Mouse (Mus musculus) liver, postnatal 0 days (tissue): Measurements from ENCODE around the gene Gm21188.
"Not testable (repeated sequence)": the region's sequence is repeated elsewhere in the genome, so short reads cannot be mapped to it uniquely, and the experiment has no call there.

Source experiments
- CTCF ChIP-seq: sonication (generic); IDR thresholded peaks from 2 replicates; pipeline ENCODE4 v1.5.1; 2016; ENCODE audit warnings: antibody characterized with exemption, low read depth
- EP300 ChIP-seq: IDR thresholded peaks from 2 replicates; pipeline ENCODE4 v1.6.1; 2016; ENCODE audit warnings: antibody characterized with exemption, low read depth, mild to moderate bottlenecking

GRCm38 (mm10) chr13:120027368-120027767 is 24.6 kb downstream of the Gm21188 start:
- not testable (repeated sequence) for TF ChIP-seq CTCF, EP300
